Mouse (Mus musculus): ENCODE data around the gene Dip2b.

The Dip2b gene

GRCm38 (mm10) chr15:100139665-100140064 lies 101.2 kb downstream of the Dip2b start:
- Histone ChIP-seq H3K36me3 (ENCODE audit: insufficient read depth, low read length) (peaks cover 36% of the 10 kb centered on the region), H3K9me3 (ENCODE audit: low read length) (no peaks in the 10 kb centered on the region), H3K4me1 (replicated peaks; ENCODE audit: low read depth, low read length) (no peaks in the 10 kb centered on the region), H3K4me3 (replicated peaks; ENCODE audit: low read length) (no peak overlapping the region), H3K27me3 (ENCODE audit: insufficient read depth, low read length) (no peaks in the 10 kb centered on the region)
- TF ChIP-seq CTCF (conservative IDR thresholded peaks at IDR 0.05; ENCODE audit: low read length) (no peak), NANOG (IDR thresholded peaks at IDR 0.05; ENCODE audit: borderline replicate concordance, low read length) (no peak), POU5F1 (IDR thresholded peaks at IDR 0.05; ENCODE audit: borderline replicate concordance, low read length) (no peak)

GRCm38 (mm10) chr15:100140428-100140827 lies 102.0 kb downstream of the Dip2b start:
- H3K9me3 ChIP-seq (ENCODE audit: low read length) = no peaks in the 10 kb centered on the region
- H3K36me3 ChIP-seq (ENCODE audit: insufficient read depth, low read length) = peaks cover 28% of the 10 kb centered on the region
- TF ChIP-seq CTCF (conservative IDR thresholded peaks at IDR 0.05; ENCODE audit: low read length) (no peak), POU5F1 (IDR thresholded peaks at IDR 0.05; ENCODE audit: borderline replicate concordance, low read length) (no peak), NANOG (IDR thresholded peaks at IDR 0.05; ENCODE audit: borderline replicate concordance, low read length) (no peak)
- no peaks in the 10 kb centered on the region for H3K27me3 ChIP-seq (ENCODE audit: insufficient read depth, low read length)
- H3K4me1 ChIP-seq (replicated peaks; ENCODE audit: low read depth, low read length) = no peaks in the 10 kb centered on the region
- H3K4me3 ChIP-seq (replicated peaks; ENCODE audit: low read length) = no peak overlapping the region

GRCm38 (mm10) chr15:100143091-100143801 lies 104.8 kb downstream of the Dip2b start:
- no peaks in the 10 kb centered on the region for H3K4me1 ChIP-seq (replicated peaks; ENCODE audit: low read depth, low read length)
- no peaks in the 10 kb centered on the region for H3K27me3 ChIP-seq (ENCODE audit: insufficient read depth, low read length)
- H3K36me3 ChIP-seq (ENCODE audit: insufficient read depth, low read length) = peaks cover 16% of the 10 kb centered on the region; the same call in 1 of the 2 replicates
- TF ChIP-seq CTCF (conservative IDR thresholded peaks at IDR 0.05; ENCODE audit: low read length) = no peak
- TF ChIP-seq POU5F1 (IDR thresholded peaks at IDR 0.05; ENCODE audit: borderline replicate concordance, low read length) = no peak
- no peak for TF ChIP-seq NANOG (IDR thresholded peaks at IDR 0.05; ENCODE audit: borderline replicate concordance, low read length)
- H3K4me3 ChIP-seq (replicated peaks; ENCODE audit: low read length) = no peak overlapping the region
- H3K9me3 ChIP-seq (ENCODE audit: low read length) = no peaks in the 10 kb centered on the region

- Histone ChIP-seq H3K4me3 (replicated peaks; ENCODE audit: low read length) (no peak overlapping the region), H3K36me3 (ENCODE audit: insufficient read depth, low read length) (peaks cover 16% of the 10 kb centered on the region; the same call in 1 of the 2 replicates), H3K9me3 (ENCODE audit: low read length) (no peaks in the 10 kb centered on the region), H3K27me3 (ENCODE audit: insufficient read depth, low read length) (no peaks in the 10 kb centered on the region), H3K4me1 (replicated peaks; ENCODE audit: low read depth, low read length) (peaks cover 6% of the 10 kb centered on the region)
- TF ChIP-seq CTCF (conservative IDR thresholded peaks at IDR 0.05; ENCODE audit: low read length) (no peak), POU5F1 (IDR thresholded peaks at IDR 0.05; ENCODE audit: borderline replicate concordance, low read length) (no peak), NANOG (IDR thresholded peaks at IDR 0.05; ENCODE audit: borderline replicate concordance, low read length) (no peak)
Observed at GRCm38 (mm10) chr15:100144854-100145824, 106.7 kb downstream of the Dip2b start.

- H3K4me3 ChIP-seq (replicated peaks; ENCODE audit: low read length) = no peak overlapping the region
- H3K9me3 ChIP-seq (ENCODE audit: low read length) = no peaks in the 10 kb centered on the region
- TF ChIP-seq CTCF (conservative IDR thresholded peaks at IDR 0.05; ENCODE audit: low read length) = no peak
- no peak for TF ChIP-seq NANOG (IDR thresholded peaks at IDR 0.05; ENCODE audit: borderline replicate concordance, low read length)
- TF ChIP-seq POU5F1 (IDR thresholded peaks at IDR 0.05; ENCODE audit: borderline replicate concordance, low read length) = no peak
- H3K4me1 ChIP-seq (replicated peaks; ENCODE audit: low read depth, low read length) = peaks cover 10% of the 10 kb centered on the region
- H3K27me3 ChIP-seq (ENCODE audit: insufficient read depth, low read length) = no peaks in the 10 kb centered on the region
- peaks cover 16% of the 10 kb centered on the region; the same call in 1 of the 2 replicates for H3K36me3 ChIP-seq (ENCODE audit: insufficient read depth, low read length)
Observed at GRCm38 (mm10) chr15:100145917-100146316, 107.5 kb downstream of the Dip2b start.

GRCm38 (mm10) chr15:100150593-100150992 lies 112.1 kb downstream of the Dip2b start:
- no peaks in the 10 kb centered on the region for H3K27me3 ChIP-seq (ENCODE audit: insufficient read depth, low read length)
- no peak overlapping the region for H3K4me3 ChIP-seq (replicated peaks; ENCODE audit: low read length)
- peaks cover 10% of the 10 kb centered on the region for H3K4me1 ChIP-seq (replicated peaks; ENCODE audit: low read depth, low read length)
- no peaks in the 10 kb centered on the region for H3K9me3 ChIP-seq (ENCODE audit: low read length)
- peaks cover 34% of the 10 kb centered on the region for H3K36me3 ChIP-seq (ENCODE audit: insufficient read depth, low read length)
- no peak for TF ChIP-seq NANOG (IDR thresholded peaks at IDR 0.05; ENCODE audit: borderline replicate concordance, low read length)
- no peak for TF ChIP-seq POU5F1 (IDR thresholded peaks at IDR 0.05; ENCODE audit: borderline replicate concordance, low read length)
- TF ChIP-seq CTCF (conservative IDR thresholded peaks at IDR 0.05; ENCODE audit: low read length) = no peak

- Histone ChIP-seq H3K27me3 (ENCODE audit: insufficient read depth, low read length) (no peaks in the 10 kb centered on the region), H3K9me3 (ENCODE audit: low read length) (no peaks in the 10 kb centered on the region), H3K4me3 (replicated peaks; ENCODE audit: low read length) (no peak overlapping the region), H3K4me1 (replicated peaks; ENCODE audit: low read depth, low read length) (peaks cover 10% of the 10 kb centered on the region), H3K36me3 (ENCODE audit: insufficient read depth, low read length) (peaks cover 51% of the 10 kb centered on the region)
- no peak for TF ChIP-seq NANOG (IDR thresholded peaks at IDR 0.05; ENCODE audit: borderline replicate concordance, low read length)
- no peak for TF ChIP-seq POU5F1 (IDR thresholded peaks at IDR 0.05; ENCODE audit: borderline replicate concordance, low read length)
- no peak for TF ChIP-seq CTCF (conservative IDR thresholded peaks at IDR 0.05; ENCODE audit: low read length)
Observed at GRCm38 (mm10) chr15:100152321-100152720, 113.9 kb downstream of the Dip2b start.

GRCm38 (mm10) chr15:100153024-100153423 lies 114.6 kb downstream of the Dip2b start:
- Histone ChIP-seq H3K4me3 (replicated peaks; ENCODE audit: low read length) (no peak overlapping the region), H3K36me3 (ENCODE audit: insufficient read depth, low read length) (peaks cover 56% of the 10 kb centered on the region), H3K4me1 (replicated peaks; ENCODE audit: low read depth, low read length) (peaks cover 10% of the 10 kb centered on the region), H3K27me3 (ENCODE audit: insufficient read depth, low read length) (no peaks in the 10 kb centered on the region), H3K9me3 (ENCODE audit: low read length) (no peaks in the 10 kb centered on the region)
- TF ChIP-seq CTCF (conservative IDR thresholded peaks at IDR 0.05; ENCODE audit: low read length) (no peak), NANOG (IDR thresholded peaks at IDR 0.05; ENCODE audit: borderline replicate concordance, low read length) (no peak), POU5F1 (IDR thresholded peaks at IDR 0.05; ENCODE audit: borderline replicate concordance, low read length) (no peak)

All from E14TG2a.4 (cell line).